Mouse (Mus musculus) testis, postnatal 14 days (tissue): ENCODE data around the gene Hdac8.

Experiments
- DNase-seq: peaks from one replicate; pipeline ENCODE4 v3.0.0; 2021; ENCODE audit warnings: low spot score

The Hdac8 gene

GRCm38 (mm10) chrX:102504644-102505481 lies at the start of gene Hdac8:
TSS of gene Hdac8 (minus strand) at chrX:102505359.
- DNase-seq = peak; percentile 13

GRCm38 (mm10) chrX:102509205-102509604 lies 4.0 kb upstream of the Hdac8 start:
- no peak for DNase-seq

GRCm38 (mm10) chrX:102504179-102504578 lies 980 bp downstream of the Hdac8 start:
- no peak for DNase-seq

- no peak for DNase-seq
Observed at GRCm38 (mm10) chrX:102493992-102494730, 11.0 kb downstream of the Hdac8 start.

GRCm38 (mm10) chrX:102485575-102485974 lies 19.6 kb downstream of the Hdac8 start:
- DNase-seq = no peak

- DNase-seq = no peak
Observed at GRCm38 (mm10) chrX:102479665-102480064, 25.5 kb downstream of the Hdac8 start.

- DNase-seq = no peak
Observed at GRCm38 (mm10) chrX:102478965-102479364, 26.2 kb downstream of the Hdac8 start.

GRCm38 (mm10) chrX:102478481-102478880 lies 26.7 kb downstream of the Hdac8 start:
- no peak for DNase-seq

GRCm38 (mm10) chrX:102476784-102477183 lies 28.4 kb downstream of the Hdac8 start:
- peak; percentile 11 for DNase-seq

- DNase-seq = no peak
Observed at GRCm38 (mm10) chrX:102475555-102475954, 29.6 kb downstream of the Hdac8 start.

- DNase-seq = no peak
Observed at GRCm38 (mm10) chrX:102418343-102419127, 86.6 kb downstream of the Hdac8 start.

GRCm38 (mm10) chrX:102416972-102417371 lies 88.2 kb downstream of the Hdac8 start:
- DNase-seq = no peak

- no peak for DNase-seq
Observed at GRCm38 (mm10) chrX:102416386-102416785, 88.8 kb downstream of the Hdac8 start.

GRCm38 (mm10) chrX:102384765-102385164 lies 120.4 kb downstream of the Hdac8 start:
- DNase-seq = no peak

GRCm38 (mm10) chrX:102383151-102383550 lies 122.0 kb downstream of the Hdac8 start:
- DNase-seq = no peak

GRCm38 (mm10) chrX:102366510-102366909 lies 138.6 kb downstream of the Hdac8 start:
- no peak for DNase-seq

- no peak for DNase-seq
Observed at GRCm38 (mm10) chrX:102362244-102362643, 142.9 kb downstream of the Hdac8 start.

GRCm38 (mm10) chrX:102353412-102353811 lies 151.7 kb downstream of the Hdac8 start:
- DNase-seq = no peak

GRCm38 (mm10) chrX:102349843-102350731 lies 155.1 kb downstream of the Hdac8 start:
- peak; percentile 5 for DNase-seq

GRCm38 (mm10) chrX:102348886-102349486 lies 156.2 kb downstream of the Hdac8 start:
- DNase-seq = no peak

- DNase-seq = no peak
Observed at GRCm38 (mm10) chrX:102341688-102342087, 163.5 kb downstream of the Hdac8 start.
